Mouse (Mus musculus) olfactory bulb, adult 2 months (tissue): ENCODE measurements at regions not wholly inside any gene's neighbourhood (a gene's known extent, or its start where the extent isn't known, plus 50 kb on each side); places are given as distances from the start of the nearest gene placed in this dataset.

Source experiments
- H3K27ac ChIP-seq: fragments of 200-500 bp; 2 replicates; pipeline ENCODE4 v1.5.1; 2012; ENCODE audit warnings: low read depth, low read length; ENCODE audit not compliant: insufficient read depth
- H3K4me1 ChIP-seq: fragments of 200-500 bp; 2 replicates; pipeline ENCODE4 v1.6.1; 2012; ENCODE audit warnings: low read length; ENCODE audit not compliant: control insufficient read depth, insufficient read depth
- H3K4me3 ChIP-seq: fragments of 200-500 bp; 2 replicates; pipeline ENCODE4 v1.5.1; 2012; ENCODE audit warnings: mild to moderate bottlenecking, low read depth, low read length, moderate library complexity; ENCODE audit not compliant: insufficient read depth
- CTCF ChIP-seq: fragments of 200-500 bp; IDR thresholded peaks from 2 replicates; pipeline ENCODE4 v1.5.1; 2012; ENCODE audit warnings: low read depth, mild to moderate bottlenecking, low read length, moderate library complexity; ENCODE audit not compliant: insufficient read depth
- POLR2A ChIP-seq: fragments of 200-500 bp; IDR thresholded peaks from 2 replicates; pipeline ENCODE4 v1.6.1; 2012; ENCODE audit warnings: mild to moderate bottlenecking, low read depth, low read length, moderate library complexity; ENCODE audit not compliant: insufficient read depth
- WGBS: fragments of 180-500 bp; shearing (Covaris S2); methylation state at CpG from one replicate; pipeline ENCODE4 v1.1.7; 2018; 5-methylcytosine and 5-hydroxymethylcytosine counted together

- no peak for TF ChIP-seq POLR2A
- TF ChIP-seq CTCF, result no peak
- no peak overlapping the region for H3K4me3 ChIP-seq
- H3K4me1 ChIP-seq, result no peaks in the 10 kb centered on the region
- H3K27ac ChIP-seq, result no peak overlapping the region
- 94% methylated on average over 4 of the region's 4 CpGs for WGBS
These were observed 281.5 kb upstream of the Cd180 start for GRCm38 (mm10) chr13:102411840-102412239.

GRCm38 (mm10) chr13:102434372-102434954 is 258.9 kb upstream of the Cd180 start:
- H3K4me3 ChIP-seq, result no peak overlapping the region
- no peak for TF ChIP-seq POLR2A
- no peak for TF ChIP-seq CTCF
- H3K4me1 ChIP-seq, result no peaks in the 10 kb centered on the region
- 84% methylated on average over 3 of the region's 3 CpGs for WGBS
- no peak overlapping the region for H3K27ac ChIP-seq

DNA sequence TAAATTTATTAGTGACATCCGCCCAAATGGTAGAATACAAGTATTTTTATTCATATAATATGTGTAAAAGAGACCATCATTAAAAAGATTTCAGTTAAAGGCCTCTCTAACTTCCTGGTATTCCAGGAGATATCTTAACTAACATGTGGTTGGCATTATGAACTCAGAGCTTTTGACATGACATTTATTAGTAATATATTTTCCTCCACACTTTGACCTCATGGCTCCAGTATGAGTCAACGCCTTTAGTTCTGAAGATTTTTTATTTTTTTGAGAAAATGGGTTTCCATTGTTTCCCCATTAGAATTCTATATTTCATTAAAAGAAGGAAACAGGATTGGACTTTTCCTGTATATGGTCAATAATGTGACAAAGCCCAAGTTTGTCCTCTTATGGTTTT is 250.7 kb upstream of the Cd180 start:
- Histone ChIP-seq H3K4me1 (no peaks in the 10 kb centered on the region), H3K27ac (no peak overlapping the region)
- 92% methylated on average over 2 of the region's 2 CpGs for WGBS

GRCm38 (mm10) chr13:102447310-102447709 is 246.0 kb upstream of the Cd180 start:
- H3K27ac ChIP-seq, result no peak overlapping the region
- H3K4me1 ChIP-seq, result no peaks in the 10 kb centered on the region
- TF ChIP-seq POLR2A (no peak), CTCF (no peak)
- no peak overlapping the region for H3K4me3 ChIP-seq
- 35% methylated on average over 5 of the region's 5 CpGs for WGBS

More for the DNA sequence above, 250.7 kb upstream of the Cd180 start:
- no peak overlapping the region for H3K4me3 ChIP-seq
- TF ChIP-seq POLR2A, result no peak
- TF ChIP-seq CTCF, result no peak

DNA sequence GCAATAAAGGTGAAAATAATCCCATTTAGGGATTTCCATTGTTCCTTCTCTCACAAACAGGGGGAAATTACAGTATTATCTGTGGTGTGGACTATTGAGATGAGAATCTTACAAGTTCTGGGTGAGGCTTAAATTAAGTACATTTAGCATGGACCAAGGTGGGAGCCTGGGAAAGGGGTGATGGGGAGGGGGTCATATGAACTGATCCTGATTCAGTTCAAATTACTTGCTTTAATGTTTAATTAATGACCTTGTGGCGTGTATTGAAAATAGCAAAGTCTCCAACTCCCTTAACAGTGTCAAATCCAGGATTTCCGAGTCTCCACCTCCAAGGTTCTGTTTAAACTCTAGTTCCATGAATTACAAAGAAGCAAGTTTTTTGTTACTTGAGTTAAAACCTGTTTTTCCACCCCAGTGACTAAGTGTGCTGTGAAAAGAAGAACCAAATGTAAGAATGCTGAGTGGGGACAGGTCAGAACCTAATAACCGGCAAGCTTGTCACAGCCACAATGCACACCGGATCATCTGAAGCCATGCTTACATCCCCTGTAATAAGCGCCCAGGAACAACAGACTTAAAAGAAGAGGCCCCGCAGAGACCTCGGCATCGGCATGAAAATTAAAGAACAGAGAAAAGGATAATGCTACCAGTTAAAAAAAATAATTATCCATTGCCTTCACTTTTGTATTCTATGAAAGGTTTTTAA is 243.8 kb upstream of the Cd180 start:
- TF ChIP-seq CTCF (no peak), POLR2A (no peak)
- Histone ChIP-seq H3K4me3 (no peak overlapping the region), H3K27ac (no peak overlapping the region), H3K4me1 (no peaks in the 10 kb centered on the region)
- 41% methylated on average over 8 of the region's 8 CpGs for WGBS

DNA sequence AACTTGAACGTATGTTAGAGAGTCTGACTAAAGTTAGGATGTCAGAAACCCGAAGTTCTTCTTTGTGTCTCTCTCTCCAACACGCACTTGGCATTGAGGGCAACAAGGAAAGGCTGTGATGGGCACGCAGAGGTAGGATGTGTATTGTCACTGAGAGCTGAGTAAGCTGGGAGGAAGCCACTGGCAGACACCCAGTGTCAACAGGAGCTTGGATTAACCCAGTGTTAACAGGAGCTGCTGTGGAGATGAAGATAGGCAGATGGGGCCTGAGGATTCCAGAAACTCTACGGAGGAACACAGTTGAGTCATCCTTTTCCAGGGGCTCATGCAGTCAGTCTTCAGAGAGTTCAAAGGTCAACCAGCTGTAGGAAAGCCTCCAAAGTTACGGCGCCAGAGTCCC is 242.2 kb upstream of the Cd180 start:
- TF ChIP-seq POLR2A (no peak), CTCF (no peak)
- 90% methylated on average over 7 of the region's 7 CpGs for WGBS
- Histone ChIP-seq H3K4me3 (no peak overlapping the region), H3K27ac (no peak overlapping the region), H3K4me1 (no peaks in the 10 kb centered on the region)

GRCm38 (mm10) chr13:102458711-102459110 is 234.6 kb upstream of the Cd180 start:
- Histone ChIP-seq H3K27ac (no peak overlapping the region), H3K4me3 (no peak overlapping the region), H3K4me1 (no peaks in the 10 kb centered on the region)
- 56% methylated on average over 2 of the region's 2 CpGs for WGBS
- TF ChIP-seq POLR2A (no peak), CTCF (no peak)

- Histone ChIP-seq H3K4me3 (no peak overlapping the region), H3K27ac (no peak overlapping the region), H3K4me1 (no peaks in the 10 kb centered on the region)
- WGBS, result 73% methylated on average over 2 of the region's 2 CpGs
- TF ChIP-seq CTCF, result no peak
- no peak for TF ChIP-seq POLR2A
These were observed 229.4 kb upstream of the Cd180 start for GRCm38 (mm10) chr13:102463993-102464392.

DNA sequence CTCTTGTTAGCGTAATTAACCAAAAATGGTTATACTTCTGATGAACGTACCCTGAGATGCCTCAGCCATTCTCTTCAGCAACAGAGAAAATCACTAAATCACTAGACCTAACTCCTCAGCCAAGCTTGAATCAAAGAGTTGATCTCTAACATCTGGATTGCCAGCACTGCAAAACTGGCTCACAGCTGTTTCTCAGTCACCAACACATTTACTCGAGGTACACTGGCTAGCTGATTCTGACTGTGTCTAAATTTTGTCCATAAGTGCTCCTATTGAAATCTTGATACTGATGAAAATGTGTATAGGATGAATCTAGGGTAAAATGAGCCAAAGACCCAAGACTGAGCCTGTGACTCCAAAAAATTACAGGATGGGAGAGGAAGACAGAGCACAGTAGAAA is 211.5 kb upstream of the Cd180 start:
- no peak for TF ChIP-seq POLR2A
- TF ChIP-seq CTCF, result no peak
- no peaks in the 10 kb centered on the region for H3K4me1 ChIP-seq
- H3K4me3 ChIP-seq, result no peak overlapping the region
- 88% methylated on average over 3 of the region's 3 CpGs for WGBS
- no peak overlapping the region for H3K27ac ChIP-seq
